Mouse (Mus musculus) heart, embryonic 12.5 days (tissue): ENCODE measurements at regions not wholly inside any gene's neighbourhood (a gene's known extent, or its start where the extent isn't known, plus 50 kb on each side); places are given as distances from the start of the nearest gene placed in this dataset.

Experiments
- ATAC-seq: fragments of 200-750 bp; cut with Nextera tagmentation; 2 replicates; pipeline ENCODE4 v1.8.0; 2017; ENCODE audit warnings: moderate TSS enrichment, moderate library complexity; ENCODE audit not compliant: insufficient number of reproducible peaks, low FRiP score
- H3K27ac ChIP-seq: fragments of 300-500 bp; sonication (generic); 2 replicates; pipeline ENCODE4 v1.5.1; 2016; ENCODE audit warnings: mild to moderate bottlenecking, moderate library complexity; ENCODE audit not compliant: poor library complexity, severe bottlenecking
- H3K27me3 ChIP-seq: fragments of 300-500 bp; sonication (generic); replicated peaks from 2 replicates; pipeline ENCODE4 v1.6.1; 2016; ENCODE audit warnings: mild to moderate bottlenecking, moderate library complexity
- H3K36me3 ChIP-seq: fragments of 300-500 bp; sonication (generic); 2 replicates; pipeline ENCODE4 v1.6.1; 2016; ENCODE audit warnings: mild to moderate bottlenecking, moderate library complexity
- H3K4me1 ChIP-seq: fragments of 300-500 bp; sonication (generic); replicated peaks from 2 replicates; pipeline ENCODE4 v1.6.1; 2016; ENCODE audit warnings: mild to moderate bottlenecking
- H3K4me2 ChIP-seq: fragments of 300-500 bp; sonication (generic); 2 replicates; pipeline ENCODE4 v1.6.1; 2016; ENCODE audit warnings: mild to moderate bottlenecking, moderate library complexity
- H3K4me3 ChIP-seq: fragments of 300-500 bp; sonication (generic); 2 replicates; pipeline ENCODE4 v1.5.1; 2016; ENCODE audit warnings: mild to moderate bottlenecking
- H3K9ac ChIP-seq: fragments of 300-500 bp; sonication (generic); 2 replicates; pipeline ENCODE4 v1.6.1; 2016; ENCODE audit warnings: mild to moderate bottlenecking, moderate library complexity
- H3K9me3 ChIP-seq: fragments of 300-500 bp; sonication (generic); replicated peaks from 2 replicates; pipeline ENCODE4 v1.6.1; 2016; ENCODE audit warnings: mild to moderate bottlenecking, moderate library complexity
- WGBS: fragments of 180-500 bp; shearing (Covaris S2); methylation state at CpG from one replicate; pipeline ENCODE4 v1.1.7; 2016; 5-methylcytosine and 5-hydroxymethylcytosine counted together

- no peaks in the 10 kb centered on the region for H3K9me3 ChIP-seq
- no peak for ATAC-seq
- WGBS: 63% methylated on average over 1 of the region's 1 CpGs
- no peaks in the 10 kb centered on the region for H3K4me1 ChIP-seq
- no peak overlapping the region for H3K4me3 ChIP-seq
- H3K36me3 ChIP-seq: no peaks in the 10 kb centered on the region
- no peak overlapping the region for H3K9ac ChIP-seq
- no peak overlapping the region for H3K4me2 ChIP-seq
- no peak overlapping the region for H3K27ac ChIP-seq
- H3K27me3 ChIP-seq: no peaks in the 10 kb centered on the region
Observed at GRCm38 (mm10) chr14:73878267-73878666, 217.2 kb downstream of the Gm21750 start.

GRCm38 (mm10) chr14:73878866-73879419, 217.9 kb downstream of the Gm21750 start:
- H3K27me3 ChIP-seq: no peaks in the 10 kb centered on the region
- WGBS: 75% methylated on average over 3 of the region's 3 CpGs
- H3K4me2 ChIP-seq: no peak overlapping the region
- no peaks in the 10 kb centered on the region for H3K9me3 ChIP-seq
- H3K36me3 ChIP-seq: no peaks in the 10 kb centered on the region
- no peak for ATAC-seq
- no peak overlapping the region for H3K4me3 ChIP-seq
- H3K27ac ChIP-seq: no peak overlapping the region
- no peak overlapping the region for H3K9ac ChIP-seq
- no peaks in the 10 kb centered on the region for H3K4me1 ChIP-seq

- no peak overlapping the region for H3K4me2 ChIP-seq
- H3K9me3 ChIP-seq: no peaks in the 10 kb centered on the region
- no peaks in the 10 kb centered on the region for H3K36me3 ChIP-seq
- H3K27me3 ChIP-seq: no peaks in the 10 kb centered on the region
- H3K4me1 ChIP-seq: peaks cover 4% of the 10 kb centered on the region; the same call in 1 of the 2 replicates
- no peak for ATAC-seq
- no peak overlapping the region for H3K4me3 ChIP-seq
- H3K9ac ChIP-seq: no peak overlapping the region
- WGBS: 57% methylated on average over 2 of the region's 2 CpGs
- H3K27ac ChIP-seq: no peak overlapping the region
Observed at GRCm38 (mm10) chr14:73891451-73891850, 230.4 kb downstream of the Gm21750 start.

GRCm38 (mm10) chr14:73894844-73895243, 233.8 kb downstream of the Gm21750 start:
- Histone ChIP-seq H3K4me2 (no peak overlapping the region), H3K36me3 (no peaks in the 10 kb centered on the region), H3K27ac (no peak overlapping the region), H3K27me3 (no peaks in the 10 kb centered on the region), H3K9me3 (no peaks in the 10 kb centered on the region), H3K4me1 (peaks cover 4% of the 10 kb centered on the region; the same call in 1 of the 2 replicates), H3K9ac (no peak overlapping the region), H3K4me3 (no peak overlapping the region)
- ATAC-seq: no peak
- WGBS: 51% methylated on average over 2 of the region's 2 CpGs

- ATAC-seq: no peak
- no peak overlapping the region for H3K9ac ChIP-seq
- no peaks in the 10 kb centered on the region for H3K27me3 ChIP-seq
- H3K4me2 ChIP-seq: no peak overlapping the region
- H3K36me3 ChIP-seq: no peaks in the 10 kb centered on the region
- H3K9me3 ChIP-seq: no peaks in the 10 kb centered on the region
- H3K4me1 ChIP-seq: peaks cover 4% of the 10 kb centered on the region; the same call in 1 of the 2 replicates
- 15% methylated on average over 3 of the region's 3 CpGs for WGBS
- no peak overlapping the region for H3K27ac ChIP-seq
- H3K4me3 ChIP-seq: no peak overlapping the region
Observed at GRCm38 (mm10) chr14:73895266-73895665, 234.2 kb downstream of the Gm21750 start.

GRCm38 (mm10) chr14:73899078-73899477, 238.1 kb downstream of the Gm21750 start:
- no peak for ATAC-seq

GRCm38 (mm10) chr14:73902085-73902713, 241.2 kb downstream of the Gm21750 start:
- no peaks in the 10 kb centered on the region for H3K9me3 ChIP-seq
- H3K27ac ChIP-seq: no peak overlapping the region
- H3K9ac ChIP-seq: no peak overlapping the region
- H3K27me3 ChIP-seq: no peaks in the 10 kb centered on the region
- no peaks in the 10 kb centered on the region for H3K4me1 ChIP-seq
- WGBS: 76% methylated on average over 6 of the region's 6 CpGs
- ATAC-seq: no peak
- H3K4me2 ChIP-seq: no peak overlapping the region
- H3K4me3 ChIP-seq: no peak overlapping the region
- no peaks in the 10 kb centered on the region for H3K36me3 ChIP-seq

More at GRCm38 (mm10) chr14:73899078-73899477, 238.1 kb downstream of the Gm21750 start:
- H3K36me3 ChIP-seq: no peaks in the 10 kb centered on the region
- H3K27me3 ChIP-seq: no peaks in the 10 kb centered on the region
- H3K4me2 ChIP-seq: no peak overlapping the region
- H3K4me1 ChIP-seq: peaks cover 4% of the 10 kb centered on the region; the same call in 1 of the 2 replicates
- H3K27ac ChIP-seq: no peak overlapping the region
- H3K4me3 ChIP-seq: no peak overlapping the region
- no peaks in the 10 kb centered on the region for H3K9me3 ChIP-seq
- no peak overlapping the region for H3K9ac ChIP-seq

- Histone ChIP-seq H3K9ac (no peak overlapping the region), H3K4me1 (no peaks in the 10 kb centered on the region), H3K9me3 (no peaks in the 10 kb centered on the region), H3K4me3 (no peak overlapping the region), H3K4me2 (no peak overlapping the region), H3K27me3 (no peaks in the 10 kb centered on the region), H3K27ac (no peak overlapping the region), H3K36me3 (no peaks in the 10 kb centered on the region)
- 55% methylated on average over 5 of the region's 5 CpGs for WGBS
- ATAC-seq: no peak
Observed at GRCm38 (mm10) chr14:73913756-73914448, 252.9 kb downstream of the Gm21750 start.

- H3K4me3 ChIP-seq: no peak overlapping the region
Observed at GRCm38 (mm10) chr14:73915990-73916389, 255.0 kb downstream of the Gm21750 start.

GRCm38 (mm10) chr14:73931095-73931494, 270.1 kb downstream of the Gm21750 start:
- Histone ChIP-seq H3K27me3 (no peaks in the 10 kb centered on the region), H3K4me1 (no peaks in the 10 kb centered on the region), H3K9me3 (no peaks in the 10 kb centered on the region), H3K27ac (no peak overlapping the region), H3K36me3 (no peaks in the 10 kb centered on the region), H3K4me3 (no peak overlapping the region), H3K9ac (no peak overlapping the region), H3K4me2 (no peak overlapping the region)
- ATAC-seq: no peak
- 57% methylated on average over 2 of the region's 2 CpGs for WGBS

More at GRCm38 (mm10) chr14:73915990-73916389, 255.0 kb downstream of the Gm21750 start:
- Histone ChIP-seq H3K4me1 (no peaks in the 10 kb centered on the region), H3K9me3 (no peaks in the 10 kb centered on the region), H3K36me3 (no peaks in the 10 kb centered on the region), H3K27me3 (no peaks in the 10 kb centered on the region), H3K4me2 (no peak overlapping the region), H3K27ac (no peak overlapping the region), H3K9ac (no peak overlapping the region)
- no peak for ATAC-seq

- WGBS: 75% methylated on average over 2 of the region's 2 CpGs
- H3K9ac ChIP-seq: no peak overlapping the region
- H3K9me3 ChIP-seq: no peaks in the 10 kb centered on the region
- H3K36me3 ChIP-seq: no peaks in the 10 kb centered on the region
- H3K27ac ChIP-seq: no peak overlapping the region
- no peak for ATAC-seq
- H3K4me3 ChIP-seq: no peak overlapping the region
- H3K4me1 ChIP-seq: no peaks in the 10 kb centered on the region
- H3K4me2 ChIP-seq: no peak overlapping the region
- H3K27me3 ChIP-seq: no peaks in the 10 kb centered on the region
Observed at GRCm38 (mm10) chr14:73947316-73947715, 286.3 kb downstream of the Gm21750 start.
